Mouse (Mus musculus): ENCODE results near the gene Lmo2.
A peak's percentile ranks its signal among the peaks of the same experiment; 100 is the strongest.
"Not testable (repeated sequence)": the region's sequence is repeated elsewhere in the genome, so short reads cannot be mapped to it uniquely, and the experiment has no call there.

Gene Lmo2

GRCm38 (mm10) chr2:103977216-103977615 is 19.4 kb downstream of the Lmo2 start:
- no peak for DNase-seq (ENCODE audit: low read depth in 1 of 2, low spot score in 2 of 2)

- DNase-seq (ENCODE audit: low read depth in 1 of 2, low spot score in 2 of 2): no peak
These were observed 19.9 kb downstream of the Lmo2 start for GRCm38 (mm10) chr2:103977716-103978115.

DNA sequence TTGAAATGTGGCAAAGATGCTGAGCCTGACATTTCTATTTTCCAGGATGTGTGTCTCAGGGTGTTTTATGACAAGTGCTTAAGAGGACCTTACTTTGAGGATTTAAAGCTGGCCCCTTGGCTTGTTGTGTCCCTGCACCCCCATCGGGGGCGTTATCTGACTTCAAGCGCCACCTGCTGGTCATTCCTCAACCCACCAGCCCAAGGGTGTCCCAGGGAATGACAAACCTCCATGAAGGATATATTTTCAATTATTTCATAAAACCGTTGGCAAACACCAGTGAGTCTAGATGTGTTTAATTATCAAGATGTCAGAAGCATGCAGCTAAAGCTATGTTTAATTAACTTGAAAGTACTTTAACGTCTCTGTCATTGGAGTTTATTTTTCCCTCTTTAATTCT is 24.5 kb downstream of the Lmo2 start:
- peak in 1 of 2 experiments; percentile 40 for DNase-seq (ENCODE audit: low read depth in 1 of 2, low spot score in 2 of 2)

DNA sequence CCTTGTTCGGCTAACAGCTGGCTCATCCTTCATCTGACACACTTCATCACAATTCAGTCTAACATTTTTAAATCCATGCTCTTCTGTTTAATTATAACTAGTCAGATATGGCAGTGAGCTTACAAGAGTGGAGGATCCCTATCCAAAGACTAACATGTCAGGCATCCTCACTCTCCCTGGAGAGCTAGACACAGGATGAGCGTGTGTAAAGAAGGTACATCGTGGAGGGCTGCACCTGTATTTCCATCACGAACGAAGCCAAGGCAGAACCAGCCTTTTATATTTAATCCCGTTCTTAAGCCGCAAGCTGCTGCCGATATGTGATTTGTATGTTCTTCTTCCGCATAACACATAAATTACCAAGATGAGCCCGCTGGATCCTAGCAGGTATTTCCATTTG is 25.4 kb downstream of the Lmo2 start:
- DNase-seq (ENCODE audit: low read depth in 1 of 2, low spot score in 2 of 2): no peak

GRCm38 (mm10) chr2:103987595-103987994 is 29.8 kb downstream of the Lmo2 start:
- DNase-seq (ENCODE audit: low read depth in 1 of 2, low spot score in 2 of 2): not testable (repeated sequence)

GRCm38 (mm10) chr2:103989724-103990123 is 31.9 kb downstream of the Lmo2 start:
- no peak for DNase-seq (ENCODE audit: low read depth in 1 of 2, low spot score in 2 of 2)

DNA sequence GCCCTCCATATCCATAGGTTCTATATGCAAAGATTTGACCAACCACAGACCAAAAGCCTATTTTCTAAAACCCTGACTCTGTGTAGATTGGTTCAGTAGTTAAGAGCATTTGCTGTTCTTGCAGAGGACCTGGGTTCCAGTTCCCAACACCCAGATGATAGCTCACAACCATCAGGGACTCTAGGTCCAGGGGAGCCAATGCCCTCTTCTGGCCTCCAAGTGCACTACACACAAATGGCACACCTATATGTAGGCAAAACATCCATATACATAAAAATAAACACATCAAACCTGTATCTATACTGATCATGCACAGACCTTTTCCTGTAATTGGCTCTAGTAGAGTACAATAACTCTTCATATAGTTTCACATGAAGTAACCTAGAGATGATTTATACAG is 33.5 kb downstream of the Lmo2 start:
- DNase-seq (ENCODE audit: low read depth in 1 of 2, low spot score in 2 of 2): no peak

DNA sequence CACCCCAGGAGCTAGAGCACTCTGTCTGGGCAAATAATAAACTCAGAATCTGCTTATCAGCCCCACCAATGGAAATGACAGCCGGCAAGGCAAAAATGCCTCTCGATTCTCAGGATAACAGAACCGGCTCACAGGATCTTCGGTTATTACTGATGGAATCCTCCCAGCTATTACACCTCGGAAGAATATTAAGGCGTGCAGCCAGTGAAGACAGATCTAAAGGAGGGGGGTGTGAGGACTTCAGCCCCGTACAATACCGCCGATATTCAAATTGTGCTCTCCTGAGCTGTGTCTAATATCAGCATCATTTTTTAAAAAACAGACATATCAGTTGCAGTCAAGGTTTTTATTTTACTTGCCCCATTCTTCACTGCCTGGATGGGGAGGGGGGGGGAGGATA is 34.4 kb downstream of the Lmo2 start:
- no peak for DNase-seq (ENCODE audit: low read depth in 1 of 2, low spot score in 2 of 2)

DNA sequence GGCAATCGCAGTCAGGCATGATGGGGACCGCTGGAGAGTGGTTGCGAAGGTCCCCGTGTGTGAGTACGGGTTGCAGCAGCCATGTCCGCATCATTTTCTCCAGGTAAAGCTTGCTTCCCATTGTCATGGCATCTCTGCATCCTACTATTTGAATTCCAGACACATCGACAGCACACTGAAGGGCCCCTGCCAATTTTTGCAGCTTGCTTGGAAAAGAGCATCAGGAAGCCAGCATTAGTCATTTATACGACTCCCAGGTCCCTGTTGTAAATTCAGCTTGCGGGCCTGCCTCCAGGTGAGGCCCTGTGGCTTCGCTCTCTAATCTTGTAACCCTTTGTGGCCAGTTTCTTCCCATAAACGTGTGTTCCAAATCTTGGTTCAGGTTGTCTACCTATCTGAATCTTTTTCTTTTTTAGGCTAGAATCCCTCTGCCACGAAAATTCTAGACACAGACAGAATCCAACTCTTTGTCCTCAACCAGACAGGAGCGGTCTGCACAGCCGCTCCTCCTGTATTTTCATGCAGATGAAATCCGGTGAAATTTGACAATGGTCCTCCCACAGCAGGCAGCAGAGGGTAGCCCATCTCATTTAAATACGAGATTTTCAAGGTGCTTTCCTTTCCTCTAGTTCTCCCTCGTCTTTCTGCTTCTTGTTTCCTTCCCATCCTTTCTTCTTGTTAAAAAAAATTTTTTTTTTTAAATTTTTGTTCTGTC is 35.0 kb downstream of the Lmo2 start:
- no peak for DNase-seq (ENCODE audit: low read depth in 1 of 2, low spot score in 2 of 2)

DNA sequence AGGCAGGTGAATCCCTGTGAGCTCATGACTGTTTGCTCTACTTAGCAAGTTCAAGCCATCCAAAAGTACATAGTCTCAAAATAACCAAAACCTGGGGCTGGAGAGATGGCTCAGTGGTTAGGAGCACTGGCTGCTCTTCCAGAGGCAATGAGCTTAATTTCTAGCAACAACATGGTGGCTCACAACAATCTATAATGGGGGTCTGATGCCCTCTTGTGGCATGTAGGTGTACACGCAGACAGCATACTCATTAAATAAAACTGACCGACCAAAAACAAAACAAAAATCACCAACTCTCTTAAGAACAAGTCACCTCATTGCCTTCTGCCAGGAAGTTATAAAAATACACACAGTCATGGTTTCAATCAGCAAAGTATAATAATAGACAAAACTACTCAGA is 43.3 kb downstream of the Lmo2 start:
- DNase-seq (ENCODE audit: low read depth in 1 of 2, low spot score in 2 of 2): no peak

DNA sequence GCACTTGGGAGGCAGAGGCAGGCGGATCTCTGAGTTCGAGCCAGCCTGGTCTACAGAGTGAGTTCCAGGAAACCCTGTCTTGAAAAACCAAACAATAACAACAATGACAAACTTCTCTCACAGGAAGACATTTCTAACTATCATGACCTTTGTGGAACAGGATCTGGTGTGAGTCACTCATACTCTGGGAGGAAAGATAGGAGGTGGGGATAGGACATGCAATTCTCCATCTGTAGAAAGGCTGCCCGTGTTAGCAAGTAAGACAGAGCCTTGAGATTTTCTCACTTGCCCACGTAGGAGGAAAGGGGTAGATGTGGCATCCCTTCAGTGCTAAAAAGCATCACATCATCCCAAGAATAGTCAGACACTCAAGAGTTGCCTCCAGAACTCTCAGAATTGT is 44.1 kb downstream of the Lmo2 start:
- no peak for DNase-seq (ENCODE audit: low read depth in 1 of 2, low spot score in 2 of 2)

- peak in 1 of 2 experiments; percentile 15 for DNase-seq (ENCODE audit: low read depth in 1 of 2, low spot score in 2 of 2)
These were observed 45.1 kb downstream of the Lmo2 start for GRCm38 (mm10) chr2:104002711-104003413.

DNA sequence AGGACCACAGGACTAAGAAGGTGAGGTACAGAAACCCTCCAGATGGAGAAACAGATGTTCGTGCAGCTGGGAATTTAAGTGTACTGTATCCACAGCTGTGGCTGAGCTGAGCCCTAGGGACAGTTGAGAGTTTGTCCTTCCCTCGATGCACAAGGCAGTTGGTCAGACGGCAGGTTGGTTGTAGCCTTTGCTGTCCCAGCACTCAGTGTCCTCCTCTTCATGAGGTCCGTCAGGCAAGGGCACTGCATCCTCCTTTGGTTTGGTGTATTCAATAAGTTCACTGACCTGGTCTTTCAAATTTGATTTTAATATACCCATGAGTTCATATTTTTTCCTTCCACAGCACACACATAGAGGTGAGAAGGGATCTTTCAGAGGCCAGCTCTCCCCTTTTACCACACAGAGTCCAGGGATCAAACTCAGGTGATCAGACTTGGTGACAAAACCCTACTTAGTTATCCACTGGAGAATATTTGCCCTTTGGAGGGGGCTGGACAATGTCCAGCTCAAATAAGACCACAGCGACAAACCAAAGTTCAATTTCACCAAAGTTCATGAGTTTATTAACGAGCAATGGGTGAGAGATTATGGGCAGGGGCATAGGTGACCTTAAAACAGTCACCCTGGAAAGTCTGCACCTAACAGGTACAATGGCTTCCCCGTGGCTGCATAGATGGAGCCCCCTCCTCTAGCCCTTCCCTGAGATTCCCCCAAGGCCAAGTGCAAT is 50.2 kb downstream of the Lmo2 start:
- no peak for DNase-seq (ENCODE audit: low read depth in 1 of 2, low spot score in 2 of 2)

GRCm38 (mm10) chr2:104008853-104009252 is 51.1 kb downstream of the Lmo2 start:
- DNase-seq (ENCODE audit: low read depth in 1 of 2, low spot score in 2 of 2): not testable (repeated sequence)

GRCm38 (mm10) chr2:104023096-104023495 is 65.3 kb downstream of the Lmo2 start:
- DNase-seq (ENCODE audit: low read depth in 1 of 2, low spot score in 2 of 2): no peak

- DNase-seq (ENCODE audit: low read depth in 1 of 2, low spot score in 2 of 2): no peak
These were observed 66.9 kb downstream of the Lmo2 start for GRCm38 (mm10) chr2:104024656-104025055.

GRCm38 (mm10) chr2:104027458-104028138 is 69.8 kb downstream of the Lmo2 start, which contains the start of gene Fbxo3:
Fbxo3 (plus strand) TSS chr2:104027721.
- DNase-seq (ENCODE audit: low read depth in 1 of 2, low spot score in 2 of 2): peak; percentile 45 to 55

- no peak for DNase-seq (ENCODE audit: low read depth in 1 of 2, low spot score in 2 of 2)
These were observed 70.4 kb downstream of the Lmo2 start, which contains the start of gene 4931422A03Rik for GRCm38 (mm10) chr2:104028139-104028723. 4931422A03Rik (minus strand) TSS chr2:104028361.

DNA sequence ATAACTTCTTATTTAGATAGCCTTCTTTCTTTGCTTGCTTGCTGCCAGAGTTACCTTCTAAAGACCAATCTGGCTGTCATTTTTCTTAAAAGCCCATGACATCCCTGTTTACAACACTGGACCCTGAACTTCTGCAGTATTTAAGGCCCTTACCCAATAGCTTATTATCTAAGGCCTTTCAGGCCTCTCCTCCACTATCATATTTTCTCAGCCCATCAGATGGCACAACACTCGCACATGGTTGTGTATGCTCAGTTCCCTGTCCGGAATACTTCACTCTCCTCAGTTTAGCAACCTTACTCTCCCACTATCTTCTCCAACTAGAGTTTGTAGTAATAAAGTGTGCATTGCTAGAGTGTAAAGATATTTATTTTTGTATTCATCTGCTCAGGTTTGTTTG is 71.3 kb downstream of the Lmo2 start:
- no peak for DNase-seq (ENCODE audit: low read depth in 1 of 2, low spot score in 2 of 2)

DNA sequence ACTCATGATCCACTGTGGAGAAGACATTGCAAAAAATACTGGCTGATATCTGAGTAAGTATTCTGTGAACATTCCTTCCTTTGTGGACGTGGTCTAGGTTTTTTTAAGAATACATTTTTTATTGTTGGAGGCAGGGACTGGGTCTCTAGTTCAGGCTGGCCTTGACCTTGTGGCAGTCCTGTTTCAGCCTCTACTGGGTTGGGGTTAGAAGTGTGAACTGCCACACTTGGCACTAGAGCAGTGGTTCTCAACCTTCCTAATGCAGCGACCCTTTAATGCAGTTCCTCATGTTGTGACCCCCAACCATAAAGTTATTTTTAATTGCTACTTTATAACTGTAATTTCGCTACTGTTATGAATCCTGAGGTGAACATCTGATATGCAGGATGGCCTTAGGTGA is 72.6 kb downstream of the Lmo2 start:
- no peak for DNase-seq (ENCODE audit: low read depth in 1 of 2, low spot score in 2 of 2)

All from monocyte, adult 2 months (primary cell).